Mouse (Mus musculus): ENCODE data around the gene Fam81a.

- no peak for TF ChIP-seq MAZ (IDR thresholded peaks at IDR 0.05; ENCODE audit: low read depth, low read length)
- no peak for TF ChIP-seq POLR2A (IDR thresholded peaks at IDR 0.05; ENCODE audit: low read depth, low read length)
- no peak for TF ChIP-seq CTCF (conservative IDR thresholded peaks at IDR 0.05 in 1 of 2, IDR thresholded peaks at IDR 0.05 in 1 of 2; ENCODE audit: low read depth in 2 of 2, low read length in 2 of 2)
- TF ChIP-seq MAX (IDR thresholded peaks at IDR 0.05; ENCODE audit: low read length): no peak
- no peak for TF ChIP-seq RCOR1 (conservative IDR thresholded peaks at IDR 0.05; ENCODE audit: low read depth, low read length)
- no peak for TF ChIP-seq HCFC1 (IDR thresholded peaks at IDR 0.05; ENCODE audit: low read depth, low read length)
- no peak for TF ChIP-seq CHD2 (IDR thresholded peaks at IDR 0.05; ENCODE audit: low read length)
- no peak for TF ChIP-seq CHD1 (IDR thresholded peaks at IDR 0.05; ENCODE audit: low read depth, low read length)
- TF ChIP-seq MAFK (IDR thresholded peaks at IDR 0.05; ENCODE audit: insufficient replicate concordance, low read length): no peak
- no peak for TF ChIP-seq ZMIZ1 (IDR thresholded peaks at IDR 0.05; ENCODE audit: low read depth, low read length)
- TF ChIP-seq TCF12 (IDR thresholded peaks at IDR 0.05; ENCODE audit: low read depth, low read length): no peak
- no peak for TF ChIP-seq NELFE (IDR thresholded peaks at IDR 0.05; ENCODE audit: low read depth, low read length)
- no peak for TF ChIP-seq USF1 (IDR thresholded peaks at IDR 0.05; ENCODE audit: low read depth, low read length)
- no peak for TF ChIP-seq ZC3H11A (IDR thresholded peaks at IDR 0.05; ENCODE audit: low read depth, low read length)
These were observed 47.3 kb downstream of the Fam81a start for GRCm38 (mm10) chr9:70095016-70095415.
